Mouse (Mus musculus): ENCODE results near the gene Zzz3. TPM values are rescaled to one million over a fixed set of nuclear protein-coding genes. Genes with fewer than 3 reads are reported as not detected.

Gene Zzz3
- polyA plus RNA-seq (2014; fragmentation: Illumina TruSeq; extraction: RNeasy Lipid Tissue Mini Kit (QIAGEN cat#74804); ENCODE audit: insufficient read depth, low read depth, low replicate concordance), result 13.8 TPM

GRCm38 (mm10) chr3:152395350-152396277 is at the start of gene Zzz3:
Gene Zzz3 (plus strand): TSS chr3:152395473.

GRCm38 (mm10) chr3:152345732-152346632 is 49.3 kb upstream of the Zzz3 start, which contains the start of gene Usp33:
Gene Usp33 (plus strand): TSS chr3:152346478.

Other genes with a start within 250 kb of the Zzz3 start
- gene Gipc2, start 229.2 kb upstream of the Zzz3 start, polyA plus RNA-seq (2014; fragmentation: Illumina TruSeq; extraction: RNeasy Lipid Tissue Mini Kit (QIAGEN cat#74804); ENCODE audit: insufficient read depth, low read depth, low replicate concordance), result 50.8 TPM
- gene Dnajb4, start 185.2 kb upstream of the Zzz3 start, polyA plus RNA-seq (2014; fragmentation: Illumina TruSeq; extraction: RNeasy Lipid Tissue Mini Kit (QIAGEN cat#74804); ENCODE audit: insufficient read depth, low read depth, low replicate concordance), result 37.9 TPM
- 31.0 TPM for gene Fubp1, start 185.1 kb upstream of the Zzz3 start, polyA plus RNA-seq (2014; fragmentation: Illumina TruSeq; extraction: RNeasy Lipid Tissue Mini Kit (QIAGEN cat#74804); ENCODE audit: insufficient read depth, low read depth, low replicate concordance)
- gene Nexn, start 129.1 kb upstream of the Zzz3 start, polyA plus RNA-seq (2014; fragmentation: Illumina TruSeq; extraction: RNeasy Lipid Tissue Mini Kit (QIAGEN cat#74804); ENCODE audit: insufficient read depth, low read depth, low replicate concordance), result 19.3 TPM
- gene Miga1, start 55.1 kb upstream of the Zzz3 start, polyA plus RNA-seq (2014; fragmentation: Illumina TruSeq; extraction: RNeasy Lipid Tissue Mini Kit (QIAGEN cat#74804); ENCODE audit: insufficient read depth, low read depth, low replicate concordance), result 6.1 TPM
- 27.7 TPM for gene Usp33, start 49.0 kb upstream of the Zzz3 start, polyA plus RNA-seq (2014; fragmentation: Illumina TruSeq; extraction: RNeasy Lipid Tissue Mini Kit (QIAGEN cat#74804); ENCODE audit: insufficient read depth, low read depth, low replicate concordance)